Mouse (Mus musculus) left cerebral cortex, postnatal 10 days (tissue): ENCODE results near the gene Spty2d1. TPM values are rescaled to one million over a fixed set of nuclear protein-coding genes. Genes with fewer than 3 reads are reported as not detected.

Experiments
- DNase-seq, 2 experiments: peaks; one replicate each; pipeline ENCODE4 v3.0.0; 2021 to 2022; ENCODE audit warnings: low spot score in 2 of 2, mixed read lengths in 1 of 2; ENCODE audit errors: extremely low spot score in 1 of 2
- intact Hi-C: fragments of 180-260 bp; cut with DNase I; formaldehyde crosslinking; loops from one replicate; pipeline ENCODE4 v1.15.1; 2025
- total RNA-seq, 2 experiments: library from RNA; stranded (reverse); gene quantifications; 2 replicates each; pipeline ENCODE4 v1.2.3; 2021

Spty2d1 gene
- total RNA-seq, 2 experiments from 2014 or later: 8.9 to 9.5 TPM

GRCm38 (mm10) chr7:46957831-46958691 is 50.1 kb downstream of the Spty2d1 start, which contains the start of gene Uevld:
Uevld (minus strand) TSS chr7:46958527.
- intact Hi-C loops: no loop called here
- DNase-seq: peak; percentile 87 to 95

Other genes starting within 250 kb of the Spty2d1 start
- 10 to 100 TPM; 13.8 to 14.7 TPM for gene Hps5, start 212.3 kb downstream of the Spty2d1 start, total RNA-seq
- 10 to 100 TPM; 38.4 to 40.8 TPM for gene Gtf2h1, start 212.3 kb downstream of the Spty2d1 start, total RNA-seq
- 100 to 1,000 TPM; 495 to 502 TPM for gene Ldha, start 166.9 kb downstream of the Spty2d1 start, total RNA-seq
- gene Ldhc, start 147.2 kb downstream of the Spty2d1 start, total RNA-seq: not detected
- 10 to 100 TPM; 91.5 to 94.0 TPM for gene Tsg101, start 88.4 kb downstream of the Spty2d1 start, total RNA-seq
- gene Uevld, start 49.9 kb downstream of the Spty2d1 start, total RNA-seq: 10 to 100 TPM; 10.8 to 11.7 TPM
- not detected for gene Gm9999, start 24.8 kb downstream of the Spty2d1 start, total RNA-seq
- 10 to 100 TPM; 14.4 to 16.8 TPM for gene Tmem86a, start 42.2 kb upstream of the Spty2d1 start, total RNA-seq
- gene Ptpn5, start 125.3 kb upstream of the Spty2d1 start, total RNA-seq: 100 to 1,000 TPM; 118 TPM
- gene Mrgpra6, start 196.5 kb upstream of the Spty2d1 start, total RNA-seq: not detected
- not detected for gene Mrgpra9, start 244.4 kb upstream of the Spty2d1 start, total RNA-seq